In genomic region chr9:119614798-119615197, GRCm38 (mm10) we compare ENCODE assay signal across 25 mouse cellular contexts. TPM values are rescaled to one million over a fixed set of nuclear protein-coding genes. Genes with fewer than 3 reads are reported as not detected.
A peak's percentile ranks its signal among the peaks of the same experiment; 100 is the strongest.
DNase-seq lines count a peak whose midpoint lies in the region; ATAC-seq and TF ChIP-seq lines count a peak whose summit lies in the region.
"Had no signal": no experiment of that assay in that cellular context is flagged by ENCODE, and none has a peak within 500 bp of the region (broad histone marks: within the 10 kb centered on the region; RNA-seq: fewer than 3 reads in every experiment).

No protein-coding gene starts in this region.

- no peak overlapping the region for H3K9ac ChIP-seq in embryonic facial prominence, embryonic 15.5 days
- no peak overlapping the region for H3K9ac ChIP-seq in midbrain, embryonic 11.5 days (ENCODE audit: low read length)
- no peak overlapping the region for H3K9ac ChIP-seq in midbrain, postnatal 0 days (replicated peaks; ENCODE audit: low read length, poor library complexity, severe bottlenecking)
- H3K9ac ChIP-seq in lung, postnatal 0 days (replicated peaks; ENCODE audit: low read depth), result no peak overlapping the region
- H3K9ac ChIP-seq: embryonic facial prominence, embryonic 12.5 days; forebrain, embryonic 12.5 days; forebrain, embryonic 15.5 days; hindbrain, embryonic 12.5 days had no signal

- DNase-seq in embryonic facial prominence, embryonic 10.5 days (ENCODE audit: low spot score), result no peak
- peak; percentile 13 for DNase-seq in left cerebral cortex, adult 11 months (ENCODE audit: low spot score)
- no peak for DNase-seq in left cerebral cortex, postnatal 36 days (ENCODE audit: low spot score in 2 of 2)
- DNase-seq in midbrain, embryonic 11.5 days (ENCODE audit: low spot score, missing footprints), result peak; percentile 69
- no peak for DNase-seq in midbrain, postnatal 0 days (ENCODE audit: low spot score)
- DNase-seq in lung, postnatal 0 days (ENCODE audit: low spot score), result no peak
- DNase-seq: adrenal gland, adult 8-10 months; adrenal gland, postnatal 25 days; cerebellum, adult 18-20 months; cerebellum, adult 9-10 months; cerebellum, postnatal 14 days; gastrocnemius, adult 2 months; gastrocnemius, postnatal 14 days; heart, adult 11 months had no signal

- H3K36me3 ChIP-seq in embryonic facial prominence, embryonic 15.5 days, result no peaks in the 10 kb centered on the region
- no peaks in the 10 kb centered on the region for H3K36me3 ChIP-seq in embryonic facial prominence, embryonic 10.5 days (replicated peaks)
- no peaks in the 10 kb centered on the region for H3K36me3 ChIP-seq in midbrain, embryonic 11.5 days (ENCODE audit: control insufficient read depth, insufficient read depth, low read length)
- H3K36me3 ChIP-seq in midbrain, postnatal 0 days (ENCODE audit: insufficient read depth, low read length), result no peaks in the 10 kb centered on the region
- no peaks in the 10 kb centered on the region for H3K36me3 ChIP-seq in myocyte (ENCODE audit: control insufficient read depth, insufficient read depth)
- H3K36me3 ChIP-seq in lung, postnatal 0 days (ENCODE audit: insufficient read depth, low read length), result no peaks in the 10 kb centered on the region
- H3K36me3 ChIP-seq: embryonic facial prominence, embryonic 12.5 days; forebrain, embryonic 12.5 days; forebrain, embryonic 15.5 days; hindbrain, embryonic 12.5 days had no signal

- no peak for TF ChIP-seq EP300 in lung, postnatal 0 days (IDR thresholded peaks at IDR 0.05)

- H3K27me3 ChIP-seq in embryonic facial prominence, embryonic 15.5 days, result no peaks in the 10 kb centered on the region
- H3K27me3 ChIP-seq in embryonic facial prominence, embryonic 10.5 days (replicated peaks; ENCODE audit: low read depth, poor library complexity, severe bottlenecking), result no peaks in the 10 kb centered on the region
- H3K27me3 ChIP-seq in midbrain, embryonic 11.5 days (ENCODE audit: control insufficient read depth, insufficient read depth, low read length), result no peaks in the 10 kb centered on the region
- no peaks in the 10 kb centered on the region for H3K27me3 ChIP-seq in midbrain, postnatal 0 days (ENCODE audit: insufficient read depth, low read length)
- H3K27me3 ChIP-seq in myocyte (ENCODE audit: control insufficient read depth, insufficient read depth, insufficient read length), result no peaks in the 10 kb centered on the region
- no peaks in the 10 kb centered on the region for H3K27me3 ChIP-seq in lung, postnatal 0 days (replicated peaks; ENCODE audit: insufficient read depth, low read length)
- H3K27me3 ChIP-seq: embryonic facial prominence, embryonic 12.5 days; forebrain, embryonic 12.5 days; forebrain, embryonic 15.5 days; hindbrain, embryonic 12.5 days had no signal

- no peak for TF ChIP-seq CTCF in midbrain, postnatal 0 days (IDR thresholded peaks at IDR 0.05)
- TF ChIP-seq CTCF in lung, postnatal 0 days (IDR thresholded peaks at IDR 0.05), result no peak

- no peaks in the 10 kb centered on the region for H3K4me1 ChIP-seq in embryonic facial prominence, embryonic 15.5 days
- peaks cover 30% of the 10 kb centered on the region for H3K4me1 ChIP-seq in embryonic facial prominence, embryonic 10.5 days
- H3K4me1 ChIP-seq in midbrain, embryonic 11.5 days (ENCODE audit: control insufficient read depth, insufficient read depth, low read length), result no peaks in the 10 kb centered on the region
- H3K4me1 ChIP-seq in midbrain, postnatal 0 days (ENCODE audit: insufficient read depth, low read length), result no peaks in the 10 kb centered on the region
- H3K4me1 ChIP-seq in lung, postnatal 0 days (ENCODE audit: insufficient read depth, low read depth, low read length), result no peaks in the 10 kb centered on the region
- H3K4me1 ChIP-seq: forebrain, embryonic 12.5 days; forebrain, embryonic 15.5 days; hindbrain, embryonic 12.5 days had no signal

- H3K27ac ChIP-seq in embryonic facial prominence, embryonic 15.5 days (replicated peaks), result no peak overlapping the region
- no peak overlapping the region for H3K27ac ChIP-seq in embryonic facial prominence, embryonic 10.5 days (replicated peaks)
- no peak overlapping the region for H3K27ac ChIP-seq in midbrain, embryonic 11.5 days (ENCODE audit: low read depth, low read length)
- H3K27ac ChIP-seq in midbrain, postnatal 0 days (ENCODE audit: low read depth, low read length), result no peak overlapping the region
- no peak overlapping the region for H3K27ac ChIP-seq in lung, postnatal 0 days (ENCODE audit: low read length)
- H3K27ac ChIP-seq: embryonic facial prominence, embryonic 12.5 days; forebrain, embryonic 12.5 days; forebrain, embryonic 15.5 days; gastrocnemius, adult 2 months; hindbrain, embryonic 12.5 days had no signal

- H3K9me3 ChIP-seq in embryonic facial prominence, embryonic 15.5 days (replicated peaks), result no peaks in the 10 kb centered on the region
- H3K9me3 ChIP-seq in embryonic facial prominence, embryonic 10.5 days, result no peaks in the 10 kb centered on the region
- H3K9me3 ChIP-seq in midbrain, embryonic 11.5 days (ENCODE audit: control insufficient read depth, low read length), result no peaks in the 10 kb centered on the region
- H3K9me3 ChIP-seq in midbrain, postnatal 0 days (ENCODE audit: low read length), result no peaks in the 10 kb centered on the region
- H3K9me3 ChIP-seq in lung, postnatal 0 days (ENCODE audit: low read length), result no peaks in the 10 kb centered on the region
- H3K9me3 ChIP-seq: embryonic facial prominence, embryonic 12.5 days; forebrain, embryonic 12.5 days; forebrain, embryonic 15.5 days; hindbrain, embryonic 12.5 days had no signal

- no peak overlapping the region for H3K4me3 ChIP-seq in embryonic facial prominence, embryonic 15.5 days (replicated peaks)
- no peak overlapping the region for H3K4me3 ChIP-seq in embryonic facial prominence, embryonic 10.5 days
- no peak overlapping the region for H3K4me3 ChIP-seq in midbrain, embryonic 11.5 days (ENCODE audit: low read depth, low read length)
- no peak overlapping the region for H3K4me3 ChIP-seq in midbrain, postnatal 0 days (ENCODE audit: low read depth, low read length)
- no peak overlapping the region for H3K4me3 ChIP-seq in myocyte
- no peak overlapping the region for H3K4me3 ChIP-seq in lung, postnatal 0 days (ENCODE audit: low read depth, low read length)
- H3K4me3 ChIP-seq: embryonic facial prominence, embryonic 12.5 days; erythroblast, embryonic 14.5 days; forebrain, embryonic 12.5 days; forebrain, embryonic 15.5 days; gastrocnemius, adult 2 months; hindbrain, embryonic 12.5 days had no signal

- 0 out of 2 replicates have a peak, but pooled peaks have one; percentile 43 for ATAC-seq in embryonic facial prominence, embryonic 15.5 days (ENCODE audit: insufficient number of reproducible peaks, low FRiP score, low TSS enrichment, low read depth)
- ATAC-seq in midbrain, embryonic 11.5 days (ENCODE audit: low FRiP score), result no peak
- ATAC-seq in midbrain, postnatal 0 days (ENCODE audit: low FRiP score), result no peak
- no peak for ATAC-seq in lung, postnatal 0 days
- ATAC-seq: activated CD4-positive, CD25-positive, alpha-beta regulatory T cell, adult 4 months; forebrain, embryonic 15.5 days; hindbrain, embryonic 16.5 days had no signal

- H3K79me2 ChIP-seq in myocyte (ENCODE audit: control insufficient read depth, insufficient read depth), result no peaks in the 10 kb centered on the region

- TF ChIP-seq POLR2A in myocyte (IDR thresholded peaks at IDR 0.05; ENCODE audit: insufficient read length, low read depth), result no peak

- H3ac ChIP-seq in myocyte (ENCODE audit: control insufficient read depth, insufficient read length), result no peak overlapping the region

- no peak overlapping the region for H3K4me2 ChIP-seq in embryonic facial prominence, embryonic 15.5 days (replicated peaks)
- no peak overlapping the region for H3K4me2 ChIP-seq in midbrain, embryonic 11.5 days
- no peak overlapping the region for H3K4me2 ChIP-seq in midbrain, postnatal 0 days (ENCODE audit: low read depth, low read length, poor library complexity, severe bottlenecking)
- H3K4me2 ChIP-seq in myocyte (ENCODE audit: low read depth), result peak overlapping the region; percentile 29
- no peak overlapping the region for H3K4me2 ChIP-seq in lung, postnatal 0 days (replicated peaks; ENCODE audit: low read depth, low read length)
- H3K4me2 ChIP-seq: embryonic facial prominence, embryonic 12.5 days; forebrain, embryonic 12.5 days; forebrain, embryonic 15.5 days; heart, embryonic 11.5 days; hindbrain, embryonic 12.5 days had no signal

- 49% methylated on average over 6 of the region's 6 CpGs for WGBS in embryonic facial prominence, embryonic 15.5 days
- 82% methylated on average over 6 of the region's 6 CpGs for WGBS in embryonic facial prominence, embryonic 10.5 days
- 76% methylated on average over 6 of the region's 6 CpGs for WGBS in midbrain, embryonic 11.5 days
- 83% methylated on average over 6 of the region's 6 CpGs for WGBS in midbrain, postnatal 0 days
- WGBS in lung, postnatal 0 days, result 68% methylated on average over 6 of the region's 6 CpGs

- intact Hi-C loops in left cerebral cortex, postnatal 36 days (cut with DNase I), result no loop called here

TF ChIP-seq in myocyte, 11 proteins besides CTCF, POLR2A, EP300 and RAD21:
- TF ChIP-seq MAX (IDR thresholded peaks at IDR 0.05; ENCODE audit: low read depth), result no peak
- no peak for TF ChIP-seq REST (IDR thresholded peaks at IDR 0.05; ENCODE audit: insufficient read depth, insufficient read length)
- no peak for TF ChIP-seq MYOD1 (IDR thresholded peaks at IDR 0.05; ENCODE audit: control insufficient read depth in 1 of 3, insufficient read length in 2 of 3, low read depth in 2 of 3)
- no peak for TF ChIP-seq SRF (IDR thresholded peaks at IDR 0.05; ENCODE audit: control insufficient read depth, insufficient read length, low read depth)
- TF ChIP-seq E2F4 (IDR thresholded peaks at IDR 0.05; ENCODE audit: insufficient read depth), result no peak
- no peak for TF ChIP-seq POLR2AphosphoS2 (IDR thresholded peaks at IDR 0.05; ENCODE audit: insufficient read length, low read depth)
- no peak for TF ChIP-seq MYOG (IDR thresholded peaks at IDR 0.05; ENCODE audit: control insufficient read depth in 1 of 3, insufficient read depth in 1 of 3, insufficient read length in 2 of 3, low read depth in 2 of 3)
- TF ChIP-seq TCF3 (IDR thresholded peaks at IDR 0.05; ENCODE audit: insufficient read length, low read depth), result no peak

RNA-seq across cellular contexts. Expression of gene Scn5a, which starts 36.0 kb away (rescaled TPM):
- polyA plus RNA-seq in embryonic facial prominence, embryonic 15.5 days (2015; fragmentation: Nextera tagmentation; extraction: Ambion mirVana), result 0.76 and 0.80 TPM in 2 replicates
- polyA plus RNA-seq in embryonic facial prominence, embryonic 10.5 days (2016; fragmentation: Nextera tagmentation; extraction: Ambion mirVana), result 1.2 and 1.5 TPM in 2 replicates
- total RNA-seq in left cerebral cortex, postnatal 36 days (2021), result 1 to 10 TPM; 2.8 to 5.4 TPM
- 0.16 TPM in 1 of 2 replicates, not detected in the other for polyA plus RNA-seq in midbrain, embryonic 11.5 days (2014; fragmentation: Nextera tagmentation; extraction: Ambion mirVana)
- total RNA-seq in midbrain, postnatal 0 days (2014; rRNA removed), result 1.2 and 1.4 TPM in 2 replicates
- 0.36 and 0.38 TPM in 2 replicates for polyA plus RNA-seq in midbrain, postnatal 0 days (2015; fragmentation: Nextera tagmentation; extraction: Ambion mirVana)
- 30.6 TPM for polyA plus RNA-seq in myocyte (2012; fragmentation: generic; extraction: Trizol)
- 0.23 and 0.32 TPM in 2 replicates for polyA plus RNA-seq in lung, postnatal 0 days (2015; fragmentation: Nextera tagmentation; extraction: Ambion mirVana)
- total RNA-seq: hematopoietic stem cell, adult 5-6 weeks had no signal
- polyA plus RNA-seq: erythroblast, embryonic 14.5 days had no signal

Comparison
In these comparisons a context has a peak if more than half of its experiments do, and no peak if none do; other contexts are left out.
1. DNase-seq: peak in left cerebral cortex, adult 11 months (single experiment) and midbrain, embryonic 11.5 days (single experiment); none in embryonic facial prominence, embryonic 10.5 days (single experiment), left cerebral cortex, postnatal 36 days (0 of 2), midbrain, postnatal 0 days (single experiment) and lung, postnatal 0 days (single experiment).
2. RNA of gene Scn5a, which starts 36.0 kb away (polyA plus RNA-seq): 30.6 TPM in myocyte (single experiment); 1.2 to 1.5 TPM in embryonic facial prominence, embryonic 10.5 days, 0.76 to 0.80 TPM in embryonic facial prominence, embryonic 15.5 days, 0.36 to 0.38 TPM in midbrain, postnatal 0 days, 0.23 to 0.32 TPM in lung, postnatal 0 days and 0.16 TPM in midbrain, embryonic 11.5 days; every median in the first group is over 10 times any median in the second.